Mouse (Mus musculus) limb, embryonic 11.5 days (tissue): ENCODE measurements around the gene Atp1b3. TPM values are rescaled to one million over a fixed set of nuclear protein-coding genes. Genes with fewer than 3 reads are reported as not detected.

ENCODE experiments used
- ATAC-seq: fragments of 200-750 bp; cut with Nextera tagmentation; 2 replicates; pipeline ENCODE4 v1.8.0; 2017; ENCODE audit warnings: low read depth; ENCODE audit not compliant: insufficient number of reproducible peaks, low FRiP score, low TSS enrichment
- DNase-seq: peaks from one replicate; pipeline ENCODE4 v3.0.0-alpha.2; 2015; ENCODE audit warnings: low spot score
- H3K27ac ChIP-seq: fragments of 300-500 bp; sonication (generic); replicated peaks from 2 replicates; pipeline ENCODE4 v1.5.1; 2014; ENCODE audit warnings: low read depth, mild to moderate bottlenecking, low read length
- H3K27me3 ChIP-seq: fragments of 300-500 bp; sonication (generic); 2 replicates; pipeline ENCODE4 v1.6.1; 2014; ENCODE audit warnings: mild to moderate bottlenecking, low read length, mixed read lengths; ENCODE audit not compliant: control insufficient read depth, insufficient read depth
- H3K36me3 ChIP-seq: fragments of 300-500 bp; sonication (generic); 2 replicates; pipeline ENCODE4 v1.6.1; 2014; ENCODE audit warnings: mild to moderate bottlenecking, low read length, moderate library complexity, mixed read lengths; ENCODE audit not compliant: control insufficient read depth, insufficient read depth
- H3K4me1 ChIP-seq: fragments of 300-500 bp; sonication (generic); 2 replicates; pipeline ENCODE4 v1.6.1; 2014; ENCODE audit warnings: low read length, mixed read lengths; ENCODE audit not compliant: control insufficient read depth, insufficient read depth
- H3K4me2 ChIP-seq: fragments of 300-500 bp; sonication (generic); 2 replicates; pipeline ENCODE4 v1.6.1; 2014; ENCODE audit warnings: low read depth, mild to moderate bottlenecking, moderate library complexity; ENCODE audit not compliant: severe bottlenecking
- H3K4me3 ChIP-seq: fragments of 300-500 bp; sonication (generic); 2 replicates; pipeline ENCODE4 v1.5.1; 2014; ENCODE audit warnings: low read depth, low read length
- H3K9ac ChIP-seq: fragments of 300-500 bp; sonication (generic); 2 replicates; pipeline ENCODE4 v1.6.1; 2014; ENCODE audit warnings: mild to moderate bottlenecking, low read length
- H3K9me3 ChIP-seq: fragments of 300-500 bp; sonication (generic); 2 replicates; pipeline ENCODE4 v1.6.1; 2016; ENCODE audit warnings: low read length; ENCODE audit not compliant: control insufficient read depth
- WGBS: fragments of 180-500 bp; shearing (Covaris S2); extraction: QIAGEN DNeasy Blood & Tissue Kit; methylation state at CpG from one replicate; pipeline ENCODE4 v1.1.7; 2014; 5-methylcytosine and 5-hydroxymethylcytosine counted together
- polyA plus RNA-seq: library from polyadenylated mRNA; unstranded; fragments of >200 nt; fragmentation: Nextera tagmentation; extraction: Ambion mirVana; gene quantifications from 2 replicates; pipeline ENCODE4 v1.2.1, GENCODE M21; 2014

The Atp1b3 gene
- polyA plus RNA-seq, 1 experiment from 2014 or later = 154 TPM

GRCm38 (mm10) chr9:96393731-96394235, 29.5 kb upstream of the Atp1b3 start:
- Histone ChIP-seq H3K36me3 (no peaks in the 10 kb centered on the region), H3K27ac (no peak overlapping the region), H3K9me3 (no peaks in the 10 kb centered on the region), H3K9ac (no peak overlapping the region), H3K27me3 (no peaks in the 10 kb centered on the region), H3K4me1 (no peaks in the 10 kb centered on the region), H3K4me3 (no peak overlapping the region), H3K4me2 (no peak overlapping the region)
- DNase-seq = no peak
- no peak for ATAC-seq
- WGBS = 89% methylated on average over 2 of the region's 2 CpGs

GRCm38 (mm10) chr9:96393112-96393511, 28.9 kb upstream of the Atp1b3 start:
- no peaks in the 10 kb centered on the region for H3K9me3 ChIP-seq
- no peaks in the 10 kb centered on the region for H3K4me1 ChIP-seq
- WGBS = 91% methylated on average over 5 of the region's 5 CpGs
- no peaks in the 10 kb centered on the region for H3K36me3 ChIP-seq
- ATAC-seq (no peak), DNase-seq (no peak)
- no peak overlapping the region for H3K4me2 ChIP-seq
- no peak overlapping the region for H3K27ac ChIP-seq
- no peak overlapping the region for H3K4me3 ChIP-seq
- no peaks in the 10 kb centered on the region for H3K27me3 ChIP-seq
- H3K9ac ChIP-seq = no peak overlapping the region

- Histone ChIP-seq H3K27me3 (no peaks in the 10 kb centered on the region), H3K9ac (no peak overlapping the region), H3K4me3 (no peak overlapping the region), H3K36me3 (no peaks in the 10 kb centered on the region), H3K9me3 (no peaks in the 10 kb centered on the region), H3K4me1 (no peaks in the 10 kb centered on the region), H3K4me2 (no peak overlapping the region), H3K27ac (no peak overlapping the region)
- ATAC-seq = no peak
- no peak for DNase-seq
- 88% methylated on average over 1 of the region's 1 CpGs for WGBS
Measured at GRCm38 (mm10) chr9:96391921-96392320, 27.7 kb upstream of the Atp1b3 start.

- no peaks in the 10 kb centered on the region for H3K27me3 ChIP-seq
- peaks cover 5% of the 10 kb centered on the region; the same call in 1 of the 2 replicates for H3K4me1 ChIP-seq
- ATAC-seq (no peak), DNase-seq (no peak)
- H3K27ac ChIP-seq = no peak overlapping the region
- H3K4me3 ChIP-seq = no peak overlapping the region
- no peaks in the 10 kb centered on the region for H3K36me3 ChIP-seq
- H3K9me3 ChIP-seq = no peaks in the 10 kb centered on the region
- WGBS = 48% methylated on average over 18 of the region's 18 CpGs
- no peak overlapping the region for H3K9ac ChIP-seq
- H3K4me2 ChIP-seq = no peak overlapping the region
Measured at GRCm38 (mm10) chr9:96383714-96384487, 19.7 kb upstream of the Atp1b3 start.

GRCm38 (mm10) chr9:96382756-96383155, 18.5 kb upstream of the Atp1b3 start:
- Histone ChIP-seq H3K4me1 (peaks cover 5% of the 10 kb centered on the region; the same call in 1 of the 2 replicates), H3K9ac (no peak overlapping the region), H3K27ac (no peak overlapping the region), H3K36me3 (no peaks in the 10 kb centered on the region), H3K4me2 (no peak overlapping the region), H3K9me3 (no peaks in the 10 kb centered on the region), H3K4me3 (no peak overlapping the region), H3K27me3 (no peaks in the 10 kb centered on the region)
- no peak for ATAC-seq
- WGBS = 87% methylated on average over 4 of the region's 4 CpGs
- DNase-seq = no peak

- Histone ChIP-seq H3K36me3 (no peaks in the 10 kb centered on the region), H3K4me2 (no peak overlapping the region), H3K4me1 (peaks cover 5% of the 10 kb centered on the region; the same call in 1 of the 2 replicates), H3K9ac (no peak overlapping the region), H3K27ac (no peak overlapping the region), H3K27me3 (no peaks in the 10 kb centered on the region), H3K4me3 (no peak overlapping the region), H3K9me3 (no peaks in the 10 kb centered on the region)
- 86% methylated on average over 13 of the region's 13 CpGs for WGBS
- ATAC-seq (no peak), DNase-seq (no peak)
Measured at GRCm38 (mm10) chr9:96381393-96381792, 17.2 kb upstream of the Atp1b3 start.

- no peak overlapping the region for H3K27ac ChIP-seq
- no peaks in the 10 kb centered on the region for H3K9me3 ChIP-seq
- H3K27me3 ChIP-seq = no peaks in the 10 kb centered on the region
- H3K36me3 ChIP-seq = no peaks in the 10 kb centered on the region
- no peak for ATAC-seq
- no peak overlapping the region for H3K4me2 ChIP-seq
- H3K4me1 ChIP-seq = no peaks in the 10 kb centered on the region
- H3K9ac ChIP-seq = no peak overlapping the region
- DNase-seq = no peak
- H3K4me3 ChIP-seq = no peak overlapping the region
- WGBS = 82% methylated on average over 7 of the region's 7 CpGs
Measured at GRCm38 (mm10) chr9:96379551-96379950, 15.3 kb upstream of the Atp1b3 start.

- no peak for ATAC-seq
- H3K4me1 ChIP-seq = no peaks in the 10 kb centered on the region
- H3K9ac ChIP-seq = no peak overlapping the region
- H3K27ac ChIP-seq = no peak overlapping the region
- no peak for DNase-seq
- H3K9me3 ChIP-seq = no peaks in the 10 kb centered on the region
- H3K4me2 ChIP-seq = no peak overlapping the region
- H3K4me3 ChIP-seq = no peak overlapping the region
- H3K27me3 ChIP-seq = no peaks in the 10 kb centered on the region
- H3K36me3 ChIP-seq = no peaks in the 10 kb centered on the region
- 78% methylated on average over 5 of the region's 5 CpGs for WGBS
Measured at GRCm38 (mm10) chr9:96378747-96379146, 14.5 kb upstream of the Atp1b3 start.
